Mouse (Mus musculus) testis, adult 2 months (tissue): ENCODE measurements around the gene Mid1.
"Not testable (repeated sequence)": the region's sequence is repeated elsewhere in the genome, so short reads cannot be mapped to it uniquely, and the experiment has no call there.

Experiments
- CTCF ChIP-seq: fragments of 200-500 bp; IDR thresholded peaks from 2 replicates; pipeline ENCODE4 v1.5.1; 2012; ENCODE audit warnings: low read depth, mild to moderate bottlenecking, inconsistent platforms, low read length, moderate library complexity; ENCODE audit not compliant: control insufficient read depth, insufficient read depth, insufficient replicate concordance
- POLR2A ChIP-seq: fragments of 200-500 bp; IDR thresholded peaks from 2 replicates; pipeline ENCODE4 v1.6.1; 2012; ENCODE audit warnings: low read depth, mild to moderate bottlenecking, inconsistent platforms, low read length, moderate library complexity; ENCODE audit not compliant: control insufficient read depth

DNA sequence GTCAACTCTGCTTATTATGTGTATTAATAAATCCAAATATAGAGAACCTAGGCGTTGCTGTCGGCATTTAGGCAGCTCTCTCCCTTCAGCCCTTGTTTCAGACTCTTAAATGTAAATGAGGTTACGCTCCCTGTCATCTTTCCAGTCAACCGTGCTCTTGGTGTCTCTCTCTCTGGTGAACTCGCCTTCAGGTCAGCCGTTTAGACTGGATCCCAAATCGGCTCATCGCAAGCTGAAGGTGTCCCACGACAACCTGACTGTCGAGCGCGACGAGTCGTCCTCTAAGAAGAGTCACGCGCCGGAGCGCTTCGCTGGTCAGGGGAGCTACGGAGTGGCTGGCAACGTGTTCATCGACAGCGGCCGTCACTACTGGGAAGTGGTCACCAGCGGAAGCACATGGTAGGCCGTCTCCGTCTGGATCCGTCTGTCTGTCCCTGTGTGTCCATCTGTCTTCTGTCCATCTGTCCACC lies 302.4 kb downstream of the Mid1 start:
- TF ChIP-seq CTCF, POLR2A: not testable (repeated sequence)
